Mouse (Mus musculus): ENCODE results near the gene Sez6.

Gene Sez6

GRCm38 (mm10) chr11:77930751-77931540, at the start of gene Sez6:
Sez6 (plus strand) TSS chr11:77930800.
- DNase-seq: peak; percentile 82

GRCm38 (mm10) chr11:77884524-77885245, 45.9 kb upstream of the Sez6 start:
- DNase-seq: no peak

GRCm38 (mm10) chr11:77885246-77885575, 45.4 kb upstream of the Sez6 start:
- no peak for DNase-seq

GRCm38 (mm10) chr11:77887373-77887960, 43.1 kb upstream of the Sez6 start:
- DNase-seq: no peak

GRCm38 (mm10) chr11:77888846-77889245, 41.8 kb upstream of the Sez6 start:
- DNase-seq: no peak

- no peak for DNase-seq
Observed at GRCm38 (mm10) chr11:77889484-77889883, 41.1 kb upstream of the Sez6 start.

GRCm38 (mm10) chr11:77890648-77891258, 39.8 kb upstream of the Sez6 start:
- no peak for DNase-seq

- no peak for DNase-seq
Observed at GRCm38 (mm10) chr11:77892883-77893282, 37.7 kb upstream of the Sez6 start.

- no peak for DNase-seq
Observed at GRCm38 (mm10) chr11:77893283-77893682, 37.3 kb upstream of the Sez6 start.

GRCm38 (mm10) chr11:77893787-77894718, 36.5 kb upstream of the Sez6 start, which contains the start of gene Pipox:
Pipox (minus strand) TSS chr11:77894096.
- DNase-seq: peak; percentile 93

- no peak for DNase-seq
Observed at GRCm38 (mm10) chr11:77894967-77895366, 35.6 kb upstream of the Sez6 start.

- no peak for DNase-seq
Observed at GRCm38 (mm10) chr11:77896011-77896410, 34.6 kb upstream of the Sez6 start.

- no peak for DNase-seq
Observed at GRCm38 (mm10) chr11:77896480-77896819, 34.1 kb upstream of the Sez6 start.

- peak; percentile 25 for DNase-seq
Observed at GRCm38 (mm10) chr11:77896820-77897805, 33.5 kb upstream of the Sez6 start.

- no peak for DNase-seq
Observed at GRCm38 (mm10) chr11:77900187-77900586, 30.4 kb upstream of the Sez6 start.

- DNase-seq: no peak
Observed at GRCm38 (mm10) chr11:77900696-77901095, 29.9 kb upstream of the Sez6 start.

GRCm38 (mm10) chr11:77901366-77901765, 29.2 kb upstream of the Sez6 start:
- DNase-seq: no peak

- no peak for DNase-seq
Observed at GRCm38 (mm10) chr11:77901775-77902355, 28.7 kb upstream of the Sez6 start.

GRCm38 (mm10) chr11:77903761-77904160, 26.8 kb upstream of the Sez6 start:
- DNase-seq: no peak

GRCm38 (mm10) chr11:77904707-77905106, 25.9 kb upstream of the Sez6 start:
- DNase-seq: no peak
